Mouse (Mus musculus) ES-E14 (cell line): ENCODE data around the gene Zbtb18.

Experiments used
- HCFC1 ChIP-seq: IDR thresholded peaks from 2 replicates; pipeline ENCODE4 v1.6.1; 2012; ENCODE audit warnings: low read length, inconsistent platforms, borderline replicate concordance; ENCODE audit not compliant: insufficient read depth
- ZNF384 ChIP-seq: IDR thresholded peaks from 2 replicates; pipeline ENCODE4 v1.6.1; 2012; ENCODE audit warnings: low read depth, low read length, inconsistent platforms

DNA sequence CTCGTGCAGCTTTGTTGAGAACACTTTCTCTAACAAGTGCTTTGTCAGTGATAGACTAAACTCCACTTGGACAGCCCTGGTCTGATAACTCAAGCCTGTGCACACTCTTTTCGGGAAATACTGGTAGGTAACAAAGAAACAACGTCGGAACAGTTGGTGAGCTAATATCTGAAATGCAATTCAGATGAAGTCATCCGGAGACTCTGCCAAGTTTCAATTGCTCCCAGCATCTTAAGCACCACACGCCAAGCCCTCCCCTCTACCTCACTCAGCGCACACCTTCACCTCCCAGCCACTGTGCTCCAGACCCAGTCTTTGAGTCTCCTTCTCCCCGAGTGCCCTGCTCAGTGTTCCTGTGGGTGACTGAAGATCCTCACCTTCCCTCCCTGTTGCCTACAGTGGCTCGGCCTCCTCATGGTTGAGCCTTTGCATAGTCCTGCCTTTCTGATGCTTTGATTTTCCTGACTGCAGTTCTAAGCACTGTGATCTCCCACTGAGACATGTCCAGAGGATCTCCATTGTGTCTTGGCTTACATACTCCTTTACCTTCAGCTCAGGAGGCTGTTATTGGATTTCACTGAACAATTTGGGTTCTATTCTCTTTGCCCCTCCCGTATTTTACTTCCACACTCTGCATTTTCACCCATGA is 37.3 kb downstream of the Zbtb18 start:
- TF ChIP-seq ZNF384 (no peak), HCFC1 (no peak)
